Mouse (Mus musculus): ENCODE measurements around the gene Olfr463. TPM values are rescaled to one million over a fixed set of nuclear protein-coding genes. Genes with fewer than 3 reads are reported as not detected.

The Olfr463 gene
- total and polyA plus RNA-seq, 3 experiments = not detected

- in situ Hi-C loops (cut with MboI; ENCODE audit: low pct_ligation_motif_present, low pct_unique_long_range_greater_than_20kb, low sequenced_read_pairs) = no loop called here
- Histone ChIP-seq H3K4me1 (ENCODE audit: control insufficient read depth in 1 of 2, insufficient read depth in 2 of 2) (no peaks in the 10 kb centered on the region), H3K9ac (ENCODE audit: insufficient read depth, low read depth) (no peak overlapping the region), H3K4me2 (ENCODE audit: insufficient read depth, low read depth, poor library complexity, severe bottlenecking) (no peak overlapping the region), H3K36me3 (replicated peaks in 1 of 2; ENCODE audit: control insufficient read depth in 1 of 2, insufficient read depth in 1 of 2, low read length in 1 of 2) (no peaks in the 10 kb centered on the region), H3K27ac (ENCODE audit: insufficient read depth, low read depth) (no peak overlapping the region), H3K79me2 (replicated peaks; ENCODE audit: control insufficient read depth, extremely low read depth, insufficient read depth, poor library complexity, severe bottlenecking) (no peaks in the 10 kb centered on the region), H3K9me3 (replicated peaks; ENCODE audit: low read length) (peaks cover 2% of the 10 kb centered on the region), H3K27me3 (replicated peaks) (peaks cover 28% of the 10 kb centered on the region), H3K4me3 (replicated peaks in 1 of 3; ENCODE audit: low read depth in 2 of 3, low read length in 2 of 3, poor library complexity in 1 of 3) (no peak overlapping the region)
- TF ChIP-seq PAX5 (IDR thresholded peaks at IDR 0.05; ENCODE audit: low read length) = no peak
- TF ChIP-seq POLR2AphosphoS2 (IDR thresholded peaks at IDR 0.05; ENCODE audit: low read depth, low read length) = no peak
- TF ChIP-seq RCOR1 (conservative IDR thresholded peaks at IDR 0.05; ENCODE audit: low read depth, low read length) = no peak
- no peak for TF ChIP-seq TCF12 (IDR thresholded peaks at IDR 0.05; ENCODE audit: low read depth, low read length)
- TF ChIP-seq JUND (conservative IDR thresholded peaks at IDR 0.05; ENCODE audit: low read depth, low read length) = no peak
- no peak for TF ChIP-seq E2F4 (IDR thresholded peaks at IDR 0.05; ENCODE audit: insufficient replicate concordance, low read depth, low read length)
- TF ChIP-seq KAT2A (IDR thresholded peaks at IDR 0.05; ENCODE audit: insufficient replicate concordance, low read length) = no peak
- TF ChIP-seq IRF4 (IDR thresholded peaks at IDR 0.05; ENCODE audit: low read depth, low read length) = no peak
- no peak for TF ChIP-seq NRF1 (IDR thresholded peaks at IDR 0.05; ENCODE audit: low read depth, low read length)
- TF ChIP-seq UBTF (IDR thresholded peaks at IDR 0.05; ENCODE audit: low read depth, low read length) = no peak
- TF ChIP-seq ZC3H11A (IDR thresholded peaks at IDR 0.05; ENCODE audit: low read depth, low read length) = no peak
- TF ChIP-seq MYC (IDR thresholded peaks at IDR 0.05; ENCODE audit: low read depth, low read length) = no peak
- no peak for TF ChIP-seq ZKSCAN1 (IDR thresholded peaks at IDR 0.05; ENCODE audit: borderline replicate concordance, low read depth, low read length)
- no peak for TF ChIP-seq USF1 (IDR thresholded peaks at IDR 0.05; ENCODE audit: low read depth, low read length)
- TF ChIP-seq ELF1 (IDR thresholded peaks at IDR 0.05; ENCODE audit: low read depth, low read length) = no peak
- no peak for TF ChIP-seq MEF2A (IDR thresholded peaks at IDR 0.05; ENCODE audit: borderline replicate concordance, low read depth, low read length)
- no peak for DNase-seq (ENCODE audit: extremely low read depth)
- dilution Hi-C loops (cut with MboI; ENCODE audit: extremely low pct_ligation_motif_present, extremely low pct_unique_long_range_greater_than_20kb, low sequenced_read_pairs) = no loop called here
These were observed 15.5 kb downstream of the Olfr463 start for GRCm38 (mm10) chr11:87881714-87882113.

- TF ChIP-seq IRF4 (IDR thresholded peaks at IDR 0.05; ENCODE audit: low read depth, low read length) (no peak), JUN (IDR thresholded peaks at IDR 0.05; ENCODE audit: insufficient read depth, low read depth, low read length) (no peak), SIN3A (IDR thresholded peaks at IDR 0.05; ENCODE audit: low read length) (no peak), CHD2 (IDR thresholded peaks at IDR 0.05; ENCODE audit: low read length) (no peak), PAX5 (IDR thresholded peaks at IDR 0.05; ENCODE audit: low read length) (no peak), ZKSCAN1 (IDR thresholded peaks at IDR 0.05; ENCODE audit: borderline replicate concordance, low read depth, low read length) (no peak), CHD1 (IDR thresholded peaks at IDR 0.05; ENCODE audit: low read depth, low read length) (no peak), GABPA (IDR thresholded peaks at IDR 0.05; ENCODE audit: insufficient replicate concordance, low read depth, low read length) (no peak), ELF1 (IDR thresholded peaks at IDR 0.05; ENCODE audit: low read depth, low read length) (no peak), RCOR1 (conservative IDR thresholded peaks at IDR 0.05; ENCODE audit: low read depth, low read length) (no peak), NELFE (IDR thresholded peaks at IDR 0.05; ENCODE audit: low read depth, low read length) (no peak), MAFK (IDR thresholded peaks at IDR 0.05; ENCODE audit: insufficient replicate concordance, low read length) (no peak), UBTF (IDR thresholded peaks at IDR 0.05; ENCODE audit: low read depth, low read length) (no peak), ZC3H11A (IDR thresholded peaks at IDR 0.05; ENCODE audit: low read depth, low read length) (no peak), USF2 (conservative IDR thresholded peaks at IDR 0.05; ENCODE audit: low read depth, low read length) (no peak), CTCF (conservative IDR thresholded peaks at IDR 0.05 in 1 of 2, IDR thresholded peaks at IDR 0.05 in 1 of 2; ENCODE audit: low read depth in 2 of 2, low read length in 2 of 2) (no peak)
- Histone ChIP-seq H3K4me3 (replicated peaks in 1 of 3; ENCODE audit: low read depth in 2 of 3, low read length in 2 of 3, poor library complexity in 1 of 3) (no peak overlapping the region), H3K36me3 (replicated peaks in 1 of 2; ENCODE audit: control insufficient read depth in 1 of 2, insufficient read depth in 1 of 2, low read length in 1 of 2) (no peaks in the 10 kb centered on the region), H3K9ac (ENCODE audit: insufficient read depth, low read depth) (no peak overlapping the region), H3K4me1 (ENCODE audit: control insufficient read depth in 1 of 2, insufficient read depth in 2 of 2) (no peaks in the 10 kb centered on the region), H3K9me3 (replicated peaks; ENCODE audit: low read length) (no peaks in the 10 kb centered on the region), H3K27me3 (replicated peaks) (peaks cover 19% of the 10 kb centered on the region), H3K4me2 (ENCODE audit: insufficient read depth, low read depth, poor library complexity, severe bottlenecking) (no peak overlapping the region), H3K79me2 (replicated peaks; ENCODE audit: control insufficient read depth, extremely low read depth, insufficient read depth, poor library complexity, severe bottlenecking) (no peaks in the 10 kb centered on the region), H3K27ac (ENCODE audit: insufficient read depth, low read depth) (no peak overlapping the region)
- dilution Hi-C loops (cut with MboI; ENCODE audit: extremely low pct_ligation_motif_present, extremely low pct_unique_long_range_greater_than_20kb, low sequenced_read_pairs) (no loop called here), in situ Hi-C loops (cut with MboI; ENCODE audit: low pct_ligation_motif_present, low pct_unique_long_range_greater_than_20kb, low sequenced_read_pairs) (loop anchor here (5.0 kb wide), 1 partner anchor 78 kb away; no protein-coding TSS in a partner anchor)
- DNase-seq (ENCODE audit: extremely low read depth) = no peak
These were observed 17.4 kb downstream of the Olfr463 start for GRCm38 (mm10) chr11:87879826-87880225.

Measured in CH12.LX (cell line).